Mouse (Mus musculus) frontal cortex, adult (tissue): Measurements from ENCODE around the gene Rcor3.

Experiments used
- ATAC-seq: cut with Nextera tagmentation; 2 replicates; pipeline ENCODE4 v1.9.2; 2017; ENCODE audit warnings: mild to moderate bottlenecking, moderate library complexity, mixed read lengths; ENCODE audit not compliant: low TSS enrichment

The Rcor3 gene

GRCm38 (mm10) chr1:192094451-192095170 is 43.3 kb downstream of the Rcor3 start:
- ATAC-seq, result no peak

GRCm38 (mm10) chr1:192092879-192093660 is 44.8 kb downstream of the Rcor3 start:
- peak; percentile 71 for ATAC-seq

DNA sequence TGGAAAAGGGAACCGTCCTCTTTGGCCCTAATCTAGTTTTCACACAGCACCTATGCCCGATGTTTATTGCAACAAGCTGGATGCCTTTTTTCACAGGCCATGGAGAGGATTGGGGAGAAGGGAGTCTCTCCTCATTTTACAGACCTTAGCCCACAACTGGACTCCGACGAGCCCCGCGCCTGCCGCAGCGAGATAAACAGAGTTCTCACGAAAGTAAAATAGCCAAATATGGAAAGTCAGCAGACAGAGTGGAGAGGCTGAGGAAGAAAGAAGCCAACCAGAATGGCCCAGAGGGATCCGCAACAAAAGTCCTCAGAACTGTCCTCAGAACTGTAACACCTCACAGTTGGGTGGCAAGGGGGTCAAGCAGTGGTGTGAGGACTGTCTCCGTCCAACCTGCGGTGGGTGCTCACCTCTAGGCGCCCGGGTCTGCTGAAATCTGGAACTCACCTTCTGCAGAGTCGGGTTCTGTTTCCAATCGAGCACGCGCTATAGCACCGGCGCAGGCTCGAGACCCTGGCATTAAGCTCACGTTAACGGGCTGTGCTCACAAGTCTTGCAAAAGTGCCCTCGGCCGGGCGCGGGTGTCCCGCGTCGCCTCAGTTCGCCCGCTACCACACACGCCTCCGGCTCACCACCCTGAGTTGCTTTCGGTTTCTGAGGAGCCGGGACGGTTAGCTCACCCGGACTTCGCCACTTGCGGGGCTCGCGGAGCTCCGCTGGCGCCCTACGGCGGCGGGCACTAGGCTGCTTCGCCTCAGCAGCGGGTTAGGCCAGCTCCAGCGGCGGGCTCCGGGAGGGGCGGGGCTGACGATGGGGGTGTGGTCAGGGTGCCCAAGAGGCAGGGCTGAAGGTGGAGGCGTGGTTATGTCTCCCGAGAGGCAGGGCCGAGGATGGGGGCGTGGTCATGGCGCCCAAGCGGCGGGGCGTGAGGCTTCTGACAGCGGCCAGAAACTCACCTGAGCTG is 45.8 kb downstream of the Rcor3 start, which contains the start of gene Traf5:
Gene Traf5, minus strand, starts transcription at position 754 of the 967 bp plus-strand sequence.
- ATAC-seq, result peak; percentile 83

- ATAC-seq, result 0 out of 2 replicates have a peak, but pooled peaks have one; percentile 3
Measured at GRCm38 (mm10) chr1:192090689-192091567, 46.9 kb downstream of the Rcor3 start.

GRCm38 (mm10) chr1:192090281-192090680 is 47.6 kb downstream of the Rcor3 start:
- peak; percentile 22; the same call in 1 of the 2 replicates for ATAC-seq

- ATAC-seq, result no peak
Measured at GRCm38 (mm10) chr1:192089208-192090166, 48.4 kb downstream of the Rcor3 start.

GRCm38 (mm10) chr1:192088011-192088410 is 49.9 kb downstream of the Rcor3 start:
- no peak for ATAC-seq

- no peak for ATAC-seq
Measured at GRCm38 (mm10) chr1:192087098-192087497, 50.8 kb downstream of the Rcor3 start.

DNA sequence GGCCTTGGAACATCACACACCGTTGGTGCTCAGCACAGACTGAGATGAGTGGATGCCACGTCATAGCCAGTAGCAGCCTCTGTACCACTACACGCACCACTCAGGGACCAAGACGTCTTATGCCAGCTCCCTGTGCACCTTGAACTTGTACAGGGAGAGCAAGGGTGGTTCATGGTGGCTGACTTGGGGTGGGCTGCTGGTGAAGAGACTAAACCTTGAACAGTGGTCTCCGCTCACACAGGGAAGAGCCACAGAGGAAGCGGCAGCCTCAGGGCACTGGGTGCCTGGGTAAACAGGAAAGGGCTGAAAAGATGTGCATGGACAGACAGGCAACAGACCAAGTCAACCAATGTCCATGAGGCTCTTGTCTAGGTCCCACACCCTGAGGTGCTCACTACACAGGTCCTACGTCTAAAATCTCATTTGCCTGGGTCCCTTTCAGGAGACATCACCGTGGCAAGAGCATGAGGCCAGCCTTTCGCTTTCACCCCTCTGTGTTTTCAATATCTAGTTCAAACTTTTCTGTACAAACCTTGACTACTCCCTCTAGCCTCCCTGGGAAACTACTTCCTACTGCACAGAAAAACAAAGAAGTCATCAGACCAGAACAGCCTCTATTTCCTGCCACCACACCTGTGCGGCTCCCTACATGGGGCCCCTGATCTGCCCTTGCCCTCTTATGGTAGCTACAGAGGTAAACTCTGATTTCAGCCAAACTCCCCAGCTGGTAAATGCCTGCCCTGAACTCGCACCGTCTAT is 51.4 kb downstream of the Rcor3 start:
- ATAC-seq, result no peak

GRCm38 (mm10) chr1:192085218-192085617 is 52.6 kb downstream of the Rcor3 start:
- ATAC-seq, result no peak

- ATAC-seq, result no peak
Measured at GRCm38 (mm10) chr1:192082646-192083045, 55.2 kb downstream of the Rcor3 start.

- no peak for ATAC-seq
Measured at GRCm38 (mm10) chr1:192081129-192081528, 56.7 kb downstream of the Rcor3 start.

DNA sequence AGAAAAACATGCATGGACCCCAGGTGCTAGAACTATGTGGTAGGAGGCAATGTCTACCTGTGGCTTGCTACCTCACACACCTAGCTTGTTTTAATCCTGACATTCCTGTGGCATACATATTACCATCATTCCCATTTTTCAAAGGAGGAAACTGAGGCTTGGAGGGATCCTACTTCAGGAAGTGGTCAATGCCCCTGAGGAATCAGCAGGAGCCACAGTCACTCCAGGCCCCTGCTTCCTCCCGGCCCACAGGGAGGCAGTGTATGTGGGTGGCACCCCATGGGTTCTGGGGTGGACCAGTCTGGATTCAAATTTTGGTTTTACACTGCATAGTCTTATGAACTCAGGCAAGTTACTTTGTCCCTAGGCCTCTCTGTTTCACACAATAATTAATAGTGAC is 58.7 kb downstream of the Rcor3 start:
- no peak for ATAC-seq

GRCm38 (mm10) chr1:192078406-192078805 is 59.5 kb downstream of the Rcor3 start:
- peak; percentile 31; the same call in 1 of the 2 replicates for ATAC-seq

GRCm38 (mm10) chr1:192076796-192077535 is 60.9 kb downstream of the Rcor3 start:
- peak; percentile 69; the same call in 1 of the 2 replicates for ATAC-seq

DNA sequence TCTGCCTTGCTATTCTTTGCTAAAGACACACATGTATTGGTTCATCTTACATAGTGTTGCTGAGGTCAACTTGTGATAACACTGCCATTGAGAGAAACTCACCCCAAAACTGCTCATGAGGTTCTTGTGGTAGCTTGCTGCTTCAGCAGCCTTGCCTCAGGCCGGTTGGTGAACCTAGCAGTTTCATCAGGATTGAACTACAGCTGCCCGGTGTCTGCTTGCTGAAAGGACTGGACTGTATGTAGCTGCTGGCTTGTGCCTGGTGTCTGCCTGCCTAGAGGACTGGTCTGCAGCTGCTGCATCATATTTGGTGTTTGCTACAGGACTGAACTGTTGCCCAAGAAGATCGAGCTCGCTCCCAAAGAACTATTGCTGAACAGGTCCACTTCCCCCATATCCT is 61.8 kb downstream of the Rcor3 start:
- ATAC-seq, result no peak

DNA sequence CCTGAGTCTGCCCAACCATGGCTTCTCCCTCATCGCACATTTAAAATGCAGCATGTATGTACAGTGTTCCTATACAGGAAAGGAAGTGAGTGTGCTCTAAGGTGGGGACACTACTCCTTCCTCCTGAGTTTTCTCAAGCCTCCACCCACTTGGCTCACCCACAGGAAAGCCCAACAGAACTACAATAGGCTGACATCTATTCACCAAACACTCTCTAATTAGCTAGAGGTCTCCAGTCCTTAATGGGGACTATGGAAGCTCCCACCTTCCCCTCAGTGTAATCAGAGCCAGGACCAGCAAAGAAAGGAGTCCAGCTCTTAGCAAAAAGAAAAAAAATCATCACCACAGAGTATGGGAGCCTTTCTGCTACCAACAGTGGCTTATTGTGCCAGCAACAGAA is 63.0 kb downstream of the Rcor3 start:
- ATAC-seq, result no peak

- ATAC-seq, result no peak
Measured at GRCm38 (mm10) chr1:192072426-192072825, 65.4 kb downstream of the Rcor3 start.
